Mouse (Mus musculus) bone marrow macrophage, adult 2 months (primary cell): ENCODE results near the gene Gas6.

Source experiments
- CTCF ChIP-seq: IDR thresholded peaks from 2 replicates; pipeline ENCODE4 v1.5.1; 2012; ENCODE audit warnings: low read depth, mild to moderate bottlenecking, low read length, moderate library complexity
- POLR2A ChIP-seq: IDR thresholded peaks from 2 replicates; pipeline ENCODE4 v1.6.1; 2012; ENCODE audit warnings: mild to moderate bottlenecking, low read depth, low read length, borderline replicate concordance

DNA sequence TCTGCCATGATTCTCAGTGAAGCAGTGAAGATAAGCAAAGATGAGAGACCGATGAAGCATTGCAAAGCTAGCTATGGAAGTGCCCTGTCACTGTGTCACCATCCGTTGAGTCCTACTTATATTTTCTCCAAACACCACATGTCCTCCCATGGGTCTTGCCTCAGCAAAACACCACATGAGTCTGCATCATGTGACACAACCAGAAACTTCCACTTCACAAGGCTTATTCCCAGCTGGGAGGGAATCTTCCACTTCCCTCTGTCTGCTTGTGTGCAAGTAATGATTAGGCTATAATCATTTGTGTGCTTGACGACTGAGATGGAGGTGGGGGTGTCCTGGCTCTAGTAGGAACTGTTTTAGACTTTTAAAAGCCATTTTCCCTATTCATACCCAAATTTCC lies 6.9 kb upstream of the Gas6 start:
- TF ChIP-seq POLR2A (no peak), CTCF (no peak)
